Mouse (Mus musculus): ENCODE measurements around the gene Tcf23. TPM values are rescaled to one million over a fixed set of nuclear protein-coding genes. Genes with fewer than 3 reads are reported as not detected.

Tcf23 gene
- polyA plus RNA-seq, 1 experiment from 2014 or later = 0.18 TPM

DNA sequence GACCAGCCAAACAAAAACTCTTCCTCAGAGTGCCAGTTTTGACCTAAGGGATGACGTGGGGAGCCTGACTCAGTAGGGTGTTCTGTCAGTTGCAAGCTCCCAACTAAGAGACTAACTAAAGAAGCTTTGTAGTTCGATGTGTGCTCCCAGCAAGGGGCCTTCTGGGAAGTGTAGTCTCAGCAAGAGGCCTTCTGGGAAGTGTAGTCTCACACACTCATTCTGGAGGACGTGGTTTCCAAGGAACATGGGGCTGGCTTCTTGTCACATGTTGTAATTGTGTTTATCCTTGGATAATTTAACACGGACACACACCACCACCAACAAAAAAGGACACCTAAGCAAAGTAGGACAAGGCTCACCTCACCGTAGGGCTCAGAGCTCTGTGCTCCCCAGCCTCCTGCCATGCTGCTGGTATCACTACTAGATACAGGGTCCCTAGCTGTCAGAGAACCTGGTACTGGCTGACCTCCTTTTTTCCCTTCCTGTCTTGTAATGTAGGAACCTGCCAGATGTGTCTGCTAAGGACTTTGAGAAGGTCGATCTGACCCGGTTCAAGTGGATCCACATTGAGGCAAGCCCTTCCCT, 40.4 kb upstream of the Tcf23 start:
- H3K36me3 ChIP-seq = no peaks in the 10 kb centered on the region
- peaks cover 18% of the 10 kb centered on the region for H3K4me1 ChIP-seq (replicated peaks)
- ATAC-seq (ENCODE audit: insufficient number of reproducible peaks, low FRiP score) = no peak
- no peaks in the 10 kb centered on the region for H3K9me3 ChIP-seq (replicated peaks)
- H3K27ac ChIP-seq (ENCODE audit: poor library complexity, severe bottlenecking) = no peak overlapping the region
- H3K27me3 ChIP-seq (replicated peaks) = 0 out of 2 replicates have a peak, but pooled peaks cover 12% of the 10 kb centered on the region
- WGBS = 38% methylated on average over 7 of the region's 7 CpGs
- H3K4me2 ChIP-seq = peak overlapping the region; percentile 52
- H3K9ac ChIP-seq = no peak overlapping the region
- H3K4me3 ChIP-seq = no peak overlapping the region

DNA sequence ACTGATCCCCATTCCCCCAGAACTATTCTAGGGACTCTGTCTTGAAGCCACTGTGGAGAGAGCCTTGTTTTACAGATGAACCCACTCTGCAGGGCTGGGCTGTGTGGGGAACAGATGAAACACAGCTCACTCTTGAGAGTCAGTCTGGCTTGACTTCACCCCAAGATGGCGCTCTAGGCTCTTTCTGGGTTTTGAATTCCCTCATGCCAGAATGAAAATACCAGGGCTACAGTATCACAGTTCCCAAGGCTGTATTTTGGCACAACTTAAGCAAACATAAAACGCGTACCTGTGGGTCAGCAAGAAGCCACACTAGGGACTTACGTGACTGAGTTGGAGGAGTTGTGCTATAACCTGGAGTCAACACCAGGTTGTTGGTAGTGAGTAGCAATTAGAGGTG, 38.3 kb upstream of the Tcf23 start:
- no peak overlapping the region for H3K4me2 ChIP-seq
- no peaks in the 10 kb centered on the region for H3K9me3 ChIP-seq (replicated peaks)
- H3K36me3 ChIP-seq = no peaks in the 10 kb centered on the region
- 0 out of 2 replicates have a peak, but pooled peaks cover 5% of the 10 kb centered on the region for H3K27me3 ChIP-seq (replicated peaks)
- H3K27ac ChIP-seq (ENCODE audit: poor library complexity, severe bottlenecking) = no peak overlapping the region
- 48% methylated on average over 4 of the region's 4 CpGs for WGBS
- no peak for ATAC-seq (ENCODE audit: insufficient number of reproducible peaks, low FRiP score)
- H3K9ac ChIP-seq = no peak overlapping the region
- peaks cover 16% of the 10 kb centered on the region for H3K4me1 ChIP-seq (replicated peaks)
- no peak overlapping the region for H3K4me3 ChIP-seq

DNA sequence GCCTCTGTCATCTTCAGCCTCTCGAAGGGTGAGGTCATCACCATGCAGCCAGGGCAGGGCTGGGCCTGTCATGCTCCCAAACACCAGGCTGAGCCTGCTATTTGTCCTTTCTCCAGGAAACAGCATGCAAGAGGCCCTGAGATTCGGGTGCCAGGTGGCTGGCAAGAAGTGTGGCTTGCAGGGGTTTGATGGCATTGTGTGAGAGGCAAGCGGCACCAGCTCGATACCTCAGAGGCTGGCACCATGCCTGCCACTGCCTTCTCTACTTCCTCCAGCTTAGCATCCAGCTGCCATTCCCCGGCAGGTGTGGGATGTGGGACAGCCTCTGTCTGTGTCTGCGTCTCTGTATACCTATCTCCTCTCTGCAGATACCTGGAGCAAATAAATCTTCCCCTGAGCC, 37.6 kb upstream of the Tcf23 start:
- H3K4me3 ChIP-seq = no peak overlapping the region
- ATAC-seq (ENCODE audit: insufficient number of reproducible peaks, low FRiP score) = no peak
- H3K4me1 ChIP-seq (replicated peaks) = peaks cover 16% of the 10 kb centered on the region
- WGBS = 74% methylated on average over 6 of the region's 6 CpGs
- no peak overlapping the region for H3K9ac ChIP-seq
- H3K9me3 ChIP-seq (replicated peaks) = no peaks in the 10 kb centered on the region
- no peak overlapping the region for H3K27ac ChIP-seq (ENCODE audit: poor library complexity, severe bottlenecking)
- H3K27me3 ChIP-seq (replicated peaks) = 0 out of 2 replicates have a peak, but pooled peaks cover 4% of the 10 kb centered on the region
- no peak overlapping the region for H3K4me2 ChIP-seq
- H3K36me3 ChIP-seq = no peaks in the 10 kb centered on the region

DNA sequence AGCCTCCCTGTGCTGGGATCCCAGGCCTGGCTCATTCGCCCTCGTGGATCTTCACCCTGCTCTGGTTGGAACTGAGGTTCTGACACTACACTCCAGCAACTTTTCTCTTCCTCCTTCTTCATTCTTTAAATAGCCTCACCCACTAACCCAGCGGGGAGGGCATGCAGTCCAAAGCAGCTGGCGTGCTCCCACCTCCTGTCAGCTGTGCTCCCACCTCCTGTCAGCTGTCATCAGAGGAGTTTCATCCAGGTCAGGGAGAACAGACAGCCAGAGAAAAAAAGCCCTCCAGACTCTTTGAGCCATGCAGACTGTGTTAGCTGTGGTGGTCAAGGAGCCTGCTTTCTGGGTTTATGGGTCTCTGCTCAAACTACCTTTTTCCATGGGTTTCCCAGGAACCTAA, 37.1 kb upstream of the Tcf23 start:
- no peak overlapping the region for H3K4me2 ChIP-seq
- H3K9ac ChIP-seq = peak overlapping the region; percentile 5; the same call in 1 of the 2 replicates
- H3K36me3 ChIP-seq = no peaks in the 10 kb centered on the region
- ATAC-seq (ENCODE audit: insufficient number of reproducible peaks, low FRiP score) = no peak
- H3K9me3 ChIP-seq (replicated peaks) = no peaks in the 10 kb centered on the region
- peaks cover 16% of the 10 kb centered on the region for H3K4me1 ChIP-seq (replicated peaks)
- H3K4me3 ChIP-seq = no peak overlapping the region
- H3K27me3 ChIP-seq (replicated peaks) = 0 out of 2 replicates have a peak, but pooled peaks cover 4% of the 10 kb centered on the region
- WGBS = 58% methylated on average over 4 of the region's 4 CpGs
- H3K27ac ChIP-seq (ENCODE audit: poor library complexity, severe bottlenecking) = no peak overlapping the region

DNA sequence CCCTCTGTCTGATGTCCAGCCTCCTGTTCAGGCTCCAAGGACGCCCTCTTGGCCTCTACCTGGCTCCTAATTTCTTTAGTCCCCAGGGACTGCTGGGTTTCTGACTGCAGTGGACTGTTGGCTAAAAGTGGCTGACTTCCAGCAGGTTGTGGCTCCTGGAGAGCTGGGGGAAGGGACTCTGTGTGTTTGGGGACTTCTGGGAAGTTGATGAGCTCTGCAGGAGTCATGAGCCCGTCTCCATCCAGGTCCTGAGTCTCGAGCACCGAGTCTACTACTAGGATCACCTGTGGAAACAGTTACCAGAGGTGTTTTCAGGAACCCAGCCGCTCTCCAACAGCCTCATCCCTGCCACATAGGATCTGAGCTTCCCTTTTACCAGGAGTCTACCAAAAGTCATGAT, 34.8 kb upstream of the Tcf23 start:
- WGBS = 59% methylated on average over 5 of the region's 5 CpGs
- no peak overlapping the region for H3K9ac ChIP-seq
- no peak overlapping the region for H3K4me2 ChIP-seq
- H3K27me3 ChIP-seq (replicated peaks) = 0 out of 2 replicates have a peak, but pooled peaks cover 4% of the 10 kb centered on the region
- peaks cover 16% of the 10 kb centered on the region for H3K4me1 ChIP-seq (replicated peaks)
- ATAC-seq (ENCODE audit: insufficient number of reproducible peaks, low FRiP score) = no peak
- H3K36me3 ChIP-seq = no peaks in the 10 kb centered on the region
- H3K9me3 ChIP-seq (replicated peaks) = no peaks in the 10 kb centered on the region
- H3K27ac ChIP-seq (ENCODE audit: poor library complexity, severe bottlenecking) = no peak overlapping the region
- H3K4me3 ChIP-seq = no peak overlapping the region

DNA sequence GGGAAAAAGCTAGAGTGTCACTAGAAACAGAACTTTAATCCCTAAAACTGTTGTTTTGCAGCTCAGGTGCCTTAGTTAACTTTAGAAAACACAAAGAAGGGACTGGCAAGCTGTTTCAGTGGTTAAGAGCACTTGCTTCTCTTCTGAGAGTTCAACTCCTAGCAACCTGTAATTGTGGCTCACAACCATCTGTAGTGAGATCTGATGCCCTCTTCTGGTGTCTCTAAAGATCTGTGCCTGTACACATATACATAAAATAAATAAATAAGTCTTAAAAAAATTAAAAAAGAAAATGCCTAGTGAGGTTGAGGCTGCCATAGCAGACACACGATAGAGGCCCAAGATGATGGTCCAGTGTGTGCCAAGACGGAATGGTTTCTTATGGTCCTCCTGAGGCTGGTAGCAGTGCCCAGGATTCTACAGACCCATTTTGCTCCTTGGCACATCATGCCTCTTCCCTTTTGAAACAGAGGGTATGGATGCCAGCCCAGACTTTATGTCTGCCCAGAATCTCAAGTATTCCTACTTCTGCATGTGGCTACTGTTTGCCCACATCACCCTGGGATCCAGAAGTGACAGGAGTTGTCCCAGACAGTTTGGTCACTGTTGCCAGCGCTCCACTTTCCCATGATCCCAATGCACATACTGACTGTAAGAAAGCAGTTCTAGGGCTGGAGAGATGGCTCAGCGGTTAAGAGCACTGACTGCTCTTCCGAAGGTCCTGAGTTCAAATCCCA, 33.6 kb upstream of the Tcf23 start:
- H3K9ac ChIP-seq = no peak overlapping the region
- 83% methylated on average over 5 of the region's 5 CpGs for WGBS
- ATAC-seq (ENCODE audit: insufficient number of reproducible peaks, low FRiP score) = no peak
- H3K27me3 ChIP-seq (replicated peaks) = no peaks in the 10 kb centered on the region; the same call in 1 of the 2 replicates
- H3K4me2 ChIP-seq = no peak overlapping the region
- H3K36me3 ChIP-seq = no peaks in the 10 kb centered on the region
- no peak overlapping the region for H3K4me3 ChIP-seq
- no peaks in the 10 kb centered on the region for H3K9me3 ChIP-seq (replicated peaks)
- H3K27ac ChIP-seq (ENCODE audit: poor library complexity, severe bottlenecking) = no peak overlapping the region
- peaks cover 16% of the 10 kb centered on the region for H3K4me1 ChIP-seq (replicated peaks)

DNA sequence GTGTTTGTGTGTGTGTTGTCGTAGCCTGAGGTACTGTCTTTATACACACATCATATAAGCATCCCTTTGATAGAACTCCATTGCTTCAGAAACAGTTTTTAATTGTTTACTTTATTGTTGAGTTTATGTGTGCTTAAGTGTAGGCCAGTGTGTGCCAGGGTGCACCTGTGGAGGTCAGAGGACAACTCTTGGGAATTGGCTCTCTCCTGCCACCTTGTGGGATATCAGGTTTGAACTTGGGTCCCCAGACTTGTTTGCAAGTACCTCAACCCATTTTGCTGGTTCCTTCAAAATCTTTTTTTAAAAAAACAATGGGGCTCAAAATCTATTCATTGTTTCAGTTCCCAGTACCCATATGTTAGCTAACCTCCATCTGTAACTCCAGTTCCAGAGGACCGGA, 25.5 kb upstream of the Tcf23 start:
- ATAC-seq (ENCODE audit: insufficient number of reproducible peaks, low FRiP score) = no peak
- H3K36me3 ChIP-seq = no peaks in the 10 kb centered on the region
- no peak overlapping the region for H3K9ac ChIP-seq
- WGBS = 85% methylated on average over 2 of the region's 2 CpGs
- no peaks in the 10 kb centered on the region for H3K9me3 ChIP-seq (replicated peaks)
- H3K27me3 ChIP-seq (replicated peaks) = peaks cover 16% of the 10 kb centered on the region
- H3K4me2 ChIP-seq = no peak overlapping the region
- no peak overlapping the region for H3K4me3 ChIP-seq
- no peak overlapping the region for H3K27ac ChIP-seq (ENCODE audit: poor library complexity, severe bottlenecking)
- H3K4me1 ChIP-seq (replicated peaks) = 0 out of 2 replicates have a peak, but pooled peaks cover 8% of the 10 kb centered on the region

DNA sequence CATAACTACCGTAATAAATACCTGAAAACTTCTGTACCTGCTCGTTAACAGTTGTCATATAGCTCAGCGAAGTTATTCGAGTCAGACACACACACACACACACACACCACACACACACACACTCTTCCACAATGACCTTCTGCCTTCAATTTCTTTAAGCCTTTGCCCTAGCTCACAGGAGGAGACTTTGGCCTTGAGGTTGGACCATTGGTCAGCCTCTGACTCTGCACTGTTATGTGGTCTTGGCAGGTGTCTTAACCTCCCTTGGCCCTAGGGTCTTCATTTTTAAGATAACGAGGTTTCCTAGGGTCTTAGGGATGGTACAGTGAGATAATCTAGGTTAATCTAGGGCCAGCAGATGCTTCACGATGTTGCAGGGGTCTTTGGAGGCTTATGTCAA, 24.1 kb upstream of the Tcf23 start:
- H3K27ac ChIP-seq (ENCODE audit: poor library complexity, severe bottlenecking) = no peak overlapping the region
- no peak overlapping the region for H3K9ac ChIP-seq
- no peaks in the 10 kb centered on the region for H3K36me3 ChIP-seq
- peaks cover 11% of the 10 kb centered on the region for H3K4me1 ChIP-seq (replicated peaks)
- H3K27me3 ChIP-seq (replicated peaks) = peaks cover 16% of the 10 kb centered on the region
- no peak overlapping the region for H3K4me3 ChIP-seq
- no peak for ATAC-seq (ENCODE audit: insufficient number of reproducible peaks, low FRiP score)
- peak overlapping the region; percentile 89; the same call in 1 of the 2 replicates for H3K4me2 ChIP-seq
- H3K9me3 ChIP-seq (replicated peaks) = no peaks in the 10 kb centered on the region
- WGBS = 80% methylated on average over 6 of the region's 6 CpGs

DNA sequence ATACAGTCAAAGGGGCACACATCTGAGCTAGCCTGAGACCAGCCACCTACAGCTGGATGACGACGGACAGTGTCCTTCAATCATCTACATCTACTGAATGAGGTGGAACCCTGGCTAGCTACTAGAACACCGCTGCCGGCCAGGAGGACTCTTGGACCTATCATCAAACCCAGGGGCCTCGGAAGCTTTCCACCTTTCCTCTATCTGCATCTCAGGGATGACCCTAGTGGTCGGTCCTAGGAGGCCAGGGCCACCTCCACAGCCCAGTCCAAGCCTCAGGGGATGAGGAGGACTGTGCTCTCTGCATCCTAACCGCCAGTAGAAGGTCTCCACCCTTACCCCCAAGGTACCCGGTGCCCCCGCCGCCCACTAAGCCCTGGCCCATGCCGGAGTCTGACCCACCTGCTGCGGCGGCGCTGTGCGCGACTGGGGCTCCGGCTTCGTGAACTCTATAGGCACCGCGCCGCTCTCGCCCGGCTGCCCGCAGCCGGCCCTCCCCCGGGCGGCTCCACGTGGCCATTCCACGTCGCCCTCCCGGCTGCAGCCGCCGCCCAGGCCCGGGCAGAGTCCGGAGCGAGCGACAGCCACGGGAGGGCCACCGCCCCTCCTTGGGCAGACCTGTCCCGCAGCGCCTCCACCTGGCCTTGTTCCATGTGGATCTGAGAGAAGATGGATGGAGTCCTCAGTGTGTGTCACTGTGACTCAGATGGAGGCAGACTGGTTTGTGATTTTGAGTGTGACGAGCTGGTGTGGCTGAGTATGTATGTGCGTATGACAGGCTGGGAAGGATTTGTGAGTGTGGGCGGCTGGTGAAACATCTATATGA, 23.3 kb upstream of the Tcf23 start, which contains the start of gene Cgref1:
TSS of gene Cgref1 (minus strand) at position 636 of the 826 bp plus-strand sequence.
- H3K4me3 ChIP-seq = peak within 1 kb of the TSS; percentile 53

DNA sequence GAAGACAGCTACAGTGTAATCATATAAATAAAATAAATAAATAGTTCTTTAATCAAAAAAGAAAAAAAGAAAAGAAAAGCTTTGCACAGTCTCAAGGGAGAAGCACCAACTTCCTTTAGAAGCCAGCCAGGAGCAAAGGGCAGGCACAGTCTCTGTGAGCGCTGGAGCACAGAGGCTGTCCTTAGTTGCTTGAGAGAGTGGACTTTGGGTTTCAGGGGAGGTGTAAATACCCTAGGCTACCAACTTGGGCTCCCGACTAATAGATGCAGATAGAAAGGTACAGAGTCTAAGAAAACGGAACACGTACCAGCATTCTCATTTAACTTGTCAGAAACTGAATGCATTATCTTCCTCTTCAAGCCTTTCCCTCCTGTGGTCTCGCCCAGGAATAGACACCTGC, 19.8 kb upstream of the Tcf23 start:
- no peak for ATAC-seq (ENCODE audit: insufficient number of reproducible peaks, low FRiP score)
- Histone ChIP-seq H3K36me3 (peaks cover 20% of the 10 kb centered on the region), H3K4me3 (no peak overlapping the region), H3K4me2 (no peak overlapping the region), H3K9ac (no peak overlapping the region), H3K27ac (ENCODE audit: poor library complexity, severe bottlenecking) (no peak overlapping the region), H3K27me3 (replicated peaks) (peaks cover 16% of the 10 kb centered on the region), H3K4me1 (replicated peaks) (peaks cover 14% of the 10 kb centered on the region), H3K9me3 (replicated peaks) (no peaks in the 10 kb centered on the region)
- 80% methylated on average over 5 of the region's 5 CpGs for WGBS

More for the DNA sequence above, 23.3 kb upstream of the Tcf23 start, which contains the start of gene Cgref1:
- Histone ChIP-seq H3K36me3 (no peaks in the 10 kb centered on the region), H3K9me3 (replicated peaks) (no peaks in the 10 kb centered on the region), H3K9ac (peak within 1 kb of the TSS; percentile 64), H3K4me2 (peak within 1 kb of the TSS; percentile 89), H3K27me3 (replicated peaks) (peaks cover 16% of the 10 kb centered on the region), H3K27ac (ENCODE audit: poor library complexity, severe bottlenecking) (no peak within 1 kb of the TSS), H3K4me1 (replicated peaks) (peaks cover 11% of the 10 kb centered on the region)
- 5% methylated on average over 44 of the region's 44 CpGs for WGBS
- ATAC-seq (ENCODE audit: insufficient number of reproducible peaks, low FRiP score) = peak; percentile 67

All from heart, embryonic 12.5 days (tissue).